Mouse (Mus musculus) testis, adult 2 months (tissue): ENCODE results near the gene Fam185a. TPM values are rescaled to one million over a fixed set of nuclear protein-coding genes. Genes with fewer than 3 reads are reported as not detected.

Experiments used
- H3K27ac ChIP-seq: fragments of 200-500 bp; 2 replicates; pipeline ENCODE4 v1.5.1; 2012; ENCODE audit warnings: low read depth, low read length; ENCODE audit not compliant: control insufficient read depth, insufficient read depth
- H3K27me3 ChIP-seq: fragments of 200-500 bp; 2 replicates; pipeline ENCODE4 v1.6.1; 2012; ENCODE audit warnings: mild to moderate bottlenecking, low read length, moderate library complexity; ENCODE audit not compliant: control insufficient read depth, insufficient read depth
- H3K36me3 ChIP-seq: fragments of 200-500 bp; 2 replicates; pipeline ENCODE4 v1.6.1; 2012; ENCODE audit warnings: mild to moderate bottlenecking, low read length; ENCODE audit not compliant: control insufficient read depth, insufficient read depth
- H3K4me1 ChIP-seq: fragments of 200-500 bp; 2 replicates; pipeline ENCODE4 v1.6.1; 2012; ENCODE audit warnings: low read length; ENCODE audit not compliant: control insufficient read depth, insufficient read depth
- H3K4me3 ChIP-seq: fragments of 200-500 bp; 2 replicates; pipeline ENCODE4 v1.5.1; 2012; ENCODE audit warnings: low read depth, mild to moderate bottlenecking, low read length, moderate library complexity, mixed read lengths; ENCODE audit not compliant: control insufficient read depth
- CTCF ChIP-seq: fragments of 200-500 bp; IDR thresholded peaks from 2 replicates; pipeline ENCODE4 v1.5.1; 2012; ENCODE audit warnings: low read depth, mild to moderate bottlenecking, inconsistent platforms, low read length, moderate library complexity; ENCODE audit not compliant: control insufficient read depth, insufficient read depth, insufficient replicate concordance
- POLR2A ChIP-seq: fragments of 200-500 bp; IDR thresholded peaks from 2 replicates; pipeline ENCODE4 v1.6.1; 2012; ENCODE audit warnings: low read depth, mild to moderate bottlenecking, inconsistent platforms, low read length, moderate library complexity; ENCODE audit not compliant: control insufficient read depth
- polyA plus RNA-seq: library from polyadenylated mRNA; depleted of rRNA; stranded (reverse); fragments of >200 nt; gene quantifications from 2 replicates; pipeline ENCODE4 v1.2.3, GENCODE M21; 2012

Gene Fam185a
- polyA plus RNA-seq, 1 experiment: 6.5 TPM

GRCm38 (mm10) chr5:21505159-21505558 lies 80.4 kb downstream of the Fam185a start:
- H3K27ac ChIP-seq: no peak overlapping the region
- H3K36me3 ChIP-seq: no peaks in the 10 kb centered on the region
- H3K27me3 ChIP-seq: no peaks in the 10 kb centered on the region

GRCm38 (mm10) chr5:21506887-21507286 lies 82.1 kb downstream of the Fam185a start:
- no peak for TF ChIP-seq CTCF
- no peak overlapping the region for H3K4me3 ChIP-seq
- H3K27me3 ChIP-seq: no peaks in the 10 kb centered on the region
- no peak overlapping the region for H3K27ac ChIP-seq
- H3K4me1 ChIP-seq: no peaks in the 10 kb centered on the region
- no peaks in the 10 kb centered on the region for H3K36me3 ChIP-seq

More at GRCm38 (mm10) chr5:21505159-21505558, 80.4 kb downstream of the Fam185a start:
- H3K4me1 ChIP-seq: no peaks in the 10 kb centered on the region
- H3K4me3 ChIP-seq: no peak overlapping the region
- no peak for TF ChIP-seq POLR2A
- no peak for TF ChIP-seq CTCF

- no peak for TF ChIP-seq POLR2A
- no peak for TF ChIP-seq CTCF
- Histone ChIP-seq H3K36me3 (no peaks in the 10 kb centered on the region), H3K27me3 (no peaks in the 10 kb centered on the region), H3K27ac (no peak overlapping the region), H3K4me3 (no peak overlapping the region), H3K4me1 (no peaks in the 10 kb centered on the region)
Measured at GRCm38 (mm10) chr5:21509801-21510200, 85.0 kb downstream of the Fam185a start.

- no peaks in the 10 kb centered on the region for H3K36me3 ChIP-seq
- H3K27me3 ChIP-seq: no peaks in the 10 kb centered on the region
- no peak overlapping the region for H3K27ac ChIP-seq
- H3K4me3 ChIP-seq: no peak overlapping the region
- no peaks in the 10 kb centered on the region for H3K4me1 ChIP-seq
- TF ChIP-seq CTCF (no peak), POLR2A (no peak)
Measured at GRCm38 (mm10) chr5:21513363-21513762, 88.6 kb downstream of the Fam185a start.

- Histone ChIP-seq H3K4me1 (no peaks in the 10 kb centered on the region), H3K4me3 (no peak overlapping the region), H3K27me3 (no peaks in the 10 kb centered on the region), H3K27ac (no peak overlapping the region), H3K36me3 (no peaks in the 10 kb centered on the region)
- TF ChIP-seq POLR2A: no peak
- TF ChIP-seq CTCF: no peak
Measured at GRCm38 (mm10) chr5:21517562-21517961, 92.8 kb downstream of the Fam185a start.

GRCm38 (mm10) chr5:21518207-21518606 lies 93.4 kb downstream of the Fam185a start:
- Histone ChIP-seq H3K27ac (no peak overlapping the region), H3K36me3 (no peaks in the 10 kb centered on the region), H3K4me3 (no peak overlapping the region), H3K27me3 (no peaks in the 10 kb centered on the region), H3K4me1 (no peaks in the 10 kb centered on the region)
- no peak for TF ChIP-seq POLR2A
- TF ChIP-seq CTCF: no peak

GRCm38 (mm10) chr5:21519166-21519565 lies 94.4 kb downstream of the Fam185a start:
- TF ChIP-seq POLR2A (no peak), CTCF (no peak)
- H3K4me3 ChIP-seq: no peak overlapping the region
- H3K27me3 ChIP-seq: no peaks in the 10 kb centered on the region
- H3K36me3 ChIP-seq: no peaks in the 10 kb centered on the region
- no peaks in the 10 kb centered on the region for H3K4me1 ChIP-seq
- no peak overlapping the region for H3K27ac ChIP-seq

GRCm38 (mm10) chr5:21526835-21527485 lies 102.2 kb downstream of the Fam185a start:
- H3K27ac ChIP-seq: 0 out of 2 replicates have a peak overlapping the region, but pooled peaks have one; percentile 16

More at GRCm38 (mm10) chr5:21526835-21527485, 102.2 kb downstream of the Fam185a start:
- H3K4me3 ChIP-seq: no peak overlapping the region
- no peaks in the 10 kb centered on the region for H3K36me3 ChIP-seq
- no peaks in the 10 kb centered on the region for H3K27me3 ChIP-seq
- TF ChIP-seq CTCF (no peak), POLR2A (no peak)
- H3K4me1 ChIP-seq: no peaks in the 10 kb centered on the region
